Mouse (Mus musculus): ENCODE measurements around the gene Slc12a6.

Slc12a6 gene

DNA sequence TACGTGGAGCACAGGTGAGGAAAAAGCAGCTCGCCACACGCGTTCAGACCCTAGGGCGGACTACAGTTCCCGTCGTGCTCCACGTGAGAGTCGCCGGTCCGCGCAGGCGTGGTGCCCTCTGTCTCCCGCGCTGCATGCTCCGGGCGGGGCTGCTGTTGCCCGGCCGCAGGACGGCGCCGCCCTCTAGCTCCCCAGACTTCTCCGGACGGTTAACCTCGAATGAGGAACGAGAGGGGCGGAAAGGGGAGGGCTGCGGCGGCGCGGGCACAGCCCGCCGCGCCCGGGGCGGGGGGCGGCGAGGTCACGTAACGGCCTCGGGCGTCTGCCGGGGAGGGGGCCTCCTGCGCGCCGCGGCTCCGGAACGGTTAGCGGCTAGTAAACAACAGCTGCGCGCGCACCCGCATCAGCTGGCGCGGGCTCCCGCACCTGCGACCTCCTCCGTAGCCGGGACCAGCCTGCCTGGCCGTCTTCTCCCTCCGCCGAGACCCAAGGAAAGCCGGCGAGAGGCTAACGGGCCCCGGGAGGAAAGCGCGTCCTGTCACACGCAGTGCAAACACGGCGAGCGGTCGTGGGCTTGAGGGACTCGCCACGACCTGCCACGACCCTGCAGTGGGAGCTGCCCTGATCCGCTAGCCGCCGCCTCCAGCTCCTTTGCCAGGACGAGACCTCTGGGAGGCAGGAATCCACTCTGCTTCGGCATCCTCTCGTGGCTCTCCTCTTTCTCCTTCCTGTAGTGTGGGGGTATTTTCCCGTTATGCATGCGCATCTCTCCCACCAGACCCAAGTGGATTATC lies at the start of gene Slc12a6:
TSS of gene Slc12a6 (plus strand) at position 378 of the 794 bp plus-strand sequence.
- DNase-seq (ENCODE audit: low read depth, low spot score) = peak; percentile 90

DNA sequence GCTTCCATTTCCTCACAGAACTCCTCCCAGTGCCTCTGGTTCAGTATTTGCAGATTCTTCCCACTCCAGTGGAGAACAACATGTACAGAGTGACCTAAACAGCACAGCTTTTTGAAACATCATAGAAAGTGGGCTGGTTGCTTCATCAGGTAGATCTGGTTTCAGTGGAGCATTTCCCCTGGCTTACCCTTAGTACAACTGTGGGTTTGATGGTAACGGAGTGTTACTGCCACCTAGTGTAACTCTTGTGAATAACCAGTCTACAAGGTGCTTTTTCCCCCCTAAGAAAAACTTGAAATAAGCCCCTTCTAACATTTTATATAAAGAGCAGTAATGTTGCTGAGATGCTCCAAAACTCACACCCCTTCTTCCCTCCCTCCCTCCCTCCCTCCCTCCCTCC lies 49.6 kb upstream of the Slc12a6 start:
- peak; percentile 73 for DNase-seq (ENCODE audit: low read depth, low spot score)

DNA sequence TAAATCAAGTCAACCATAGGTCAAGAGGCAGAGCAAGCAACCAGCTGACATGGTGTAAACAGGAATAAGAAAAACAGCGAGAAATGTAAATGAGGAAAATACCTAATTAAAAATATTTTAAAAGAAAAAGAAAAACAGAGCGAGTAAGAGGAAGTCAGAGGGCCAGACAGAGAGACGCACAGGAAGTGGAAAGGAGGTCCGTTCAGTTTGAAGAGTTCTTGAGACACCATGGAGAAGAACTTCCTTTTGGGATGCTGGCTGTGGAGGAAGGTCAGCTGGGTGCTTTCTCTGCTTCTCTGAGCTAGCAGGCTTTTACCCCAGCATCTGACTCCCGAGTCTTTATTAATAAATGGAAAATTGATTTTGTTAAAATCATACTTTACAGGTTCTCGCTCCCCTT lies 48.0 kb upstream of the Slc12a6 start:
- no peak for DNase-seq (ENCODE audit: low read depth, low spot score)

DNA sequence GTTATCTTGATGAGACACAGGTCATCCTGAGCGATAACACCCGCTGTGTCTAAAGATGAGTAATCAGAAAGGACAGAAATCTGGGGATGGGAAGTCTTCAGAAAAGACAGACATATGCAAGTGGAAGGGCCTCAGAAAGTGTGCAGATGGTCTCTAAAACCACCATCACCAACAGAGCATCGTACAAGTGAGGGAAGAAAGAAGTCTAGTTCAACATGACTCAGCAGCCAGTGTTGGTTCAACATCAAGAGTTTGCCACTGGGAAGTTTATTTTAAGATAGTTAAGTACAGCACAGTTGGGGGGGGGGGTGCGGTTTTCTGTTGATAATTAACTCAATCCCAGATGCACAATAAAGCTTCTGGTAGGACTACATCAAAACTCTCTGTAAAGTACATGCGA lies 44.7 kb upstream of the Slc12a6 start:
- DNase-seq (ENCODE audit: low read depth, low spot score) = no peak

DNA sequence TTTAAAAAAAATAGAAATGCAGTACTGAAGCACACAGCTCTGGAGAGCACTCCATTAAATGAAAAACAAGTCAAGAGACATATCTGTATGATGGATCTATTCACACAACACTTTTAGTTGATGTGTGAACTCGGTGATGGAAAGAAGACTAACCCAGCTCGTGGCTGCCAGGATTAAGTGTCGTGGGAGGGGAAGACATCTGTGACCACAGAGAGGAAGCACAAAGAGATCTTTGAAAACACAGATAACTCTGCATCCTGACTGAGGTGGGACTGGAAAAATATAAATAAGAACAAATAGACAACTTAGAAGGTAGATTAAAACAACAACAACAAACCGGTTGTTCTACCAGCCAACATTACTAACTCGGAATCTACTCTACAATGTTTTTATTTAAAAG lies 43.0 kb upstream of the Slc12a6 start:
- no peak for DNase-seq (ENCODE audit: low read depth, low spot score)

DNA sequence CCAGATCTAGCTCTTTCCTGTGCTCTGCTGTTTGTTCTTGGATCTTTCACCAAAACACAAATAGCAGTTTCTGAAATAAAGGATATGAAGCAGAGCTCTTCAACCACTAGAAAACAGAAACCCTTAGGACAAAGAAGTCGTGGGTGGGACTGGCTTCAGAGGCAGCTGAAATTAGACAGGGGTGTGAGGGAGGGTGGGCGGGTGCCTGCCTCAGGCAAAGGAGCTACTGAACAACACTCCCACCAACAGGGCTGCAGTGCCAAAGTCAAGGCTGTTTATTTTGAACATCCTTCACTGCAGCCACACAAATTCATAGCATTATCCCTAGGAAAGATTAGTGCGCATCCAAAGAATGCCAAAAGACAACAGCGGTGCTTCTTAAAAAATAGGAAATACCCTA lies 41.3 kb upstream of the Slc12a6 start:
- DNase-seq (ENCODE audit: low read depth, low spot score) = no peak

DNA sequence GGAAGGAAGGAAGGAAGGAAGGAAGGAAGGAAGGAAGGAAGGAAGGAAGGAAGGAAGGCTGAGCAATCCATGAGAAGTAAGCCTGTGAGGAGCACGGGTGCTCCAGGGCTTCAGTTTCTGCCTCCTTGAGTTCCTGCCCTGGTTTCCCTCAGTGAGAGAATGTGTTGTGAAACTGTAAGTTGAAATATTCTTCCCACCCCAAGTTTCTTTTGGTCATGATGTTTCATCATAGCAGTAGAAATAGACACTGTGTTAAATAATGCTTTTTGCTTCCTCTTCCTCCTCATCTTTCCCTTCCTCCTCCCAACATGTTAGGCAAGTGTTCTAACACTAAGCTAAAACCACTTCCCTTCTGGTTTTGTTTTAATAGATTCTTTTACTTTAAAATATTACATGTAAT lies 33.0 kb upstream of the Slc12a6 start:
- no peak for DNase-seq (ENCODE audit: low read depth, low spot score)

DNA sequence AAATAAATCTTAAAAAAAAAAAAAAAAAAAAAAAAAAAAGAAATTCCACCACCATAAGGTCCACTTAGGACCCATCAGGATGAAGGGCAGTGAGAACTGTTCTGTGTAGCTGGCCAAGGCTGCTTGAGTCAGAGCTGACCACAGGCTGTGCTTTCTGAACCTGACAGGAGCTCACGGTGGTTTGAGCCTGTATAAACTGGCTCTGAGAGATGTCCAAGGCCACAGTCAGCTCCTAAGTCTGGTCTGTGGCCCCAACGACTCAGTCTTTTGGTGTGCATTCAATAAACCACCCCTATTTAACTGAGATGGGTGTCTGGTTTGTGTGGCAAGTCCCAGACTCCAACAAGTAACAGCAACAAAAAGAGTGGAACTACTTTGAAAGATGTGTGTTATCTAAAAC lies 29.0 kb upstream of the Slc12a6 start:
- DNase-seq (ENCODE audit: low read depth, low spot score) = peak; percentile 72

DNA sequence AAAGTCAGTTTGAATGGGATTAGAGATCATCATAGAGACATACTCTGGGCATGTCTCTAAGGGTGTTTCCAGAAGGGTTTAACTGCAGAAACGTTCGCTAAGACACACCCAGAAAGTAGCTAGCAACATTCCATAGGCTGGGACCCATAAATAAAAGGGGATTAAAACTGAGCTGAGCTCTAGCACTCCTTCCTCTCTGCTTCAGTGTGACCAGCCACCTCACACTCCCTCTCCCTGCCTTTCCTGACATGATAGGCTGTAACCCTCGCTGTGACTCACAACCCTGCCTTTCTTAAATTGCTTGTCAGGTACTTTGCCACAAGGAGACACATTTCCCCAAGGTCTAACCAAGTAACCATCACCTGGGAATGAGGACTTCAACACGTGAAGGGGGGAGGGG lies 27.6 kb upstream of the Slc12a6 start:
- DNase-seq (ENCODE audit: low read depth, low spot score) = peak; percentile 54

DNA sequence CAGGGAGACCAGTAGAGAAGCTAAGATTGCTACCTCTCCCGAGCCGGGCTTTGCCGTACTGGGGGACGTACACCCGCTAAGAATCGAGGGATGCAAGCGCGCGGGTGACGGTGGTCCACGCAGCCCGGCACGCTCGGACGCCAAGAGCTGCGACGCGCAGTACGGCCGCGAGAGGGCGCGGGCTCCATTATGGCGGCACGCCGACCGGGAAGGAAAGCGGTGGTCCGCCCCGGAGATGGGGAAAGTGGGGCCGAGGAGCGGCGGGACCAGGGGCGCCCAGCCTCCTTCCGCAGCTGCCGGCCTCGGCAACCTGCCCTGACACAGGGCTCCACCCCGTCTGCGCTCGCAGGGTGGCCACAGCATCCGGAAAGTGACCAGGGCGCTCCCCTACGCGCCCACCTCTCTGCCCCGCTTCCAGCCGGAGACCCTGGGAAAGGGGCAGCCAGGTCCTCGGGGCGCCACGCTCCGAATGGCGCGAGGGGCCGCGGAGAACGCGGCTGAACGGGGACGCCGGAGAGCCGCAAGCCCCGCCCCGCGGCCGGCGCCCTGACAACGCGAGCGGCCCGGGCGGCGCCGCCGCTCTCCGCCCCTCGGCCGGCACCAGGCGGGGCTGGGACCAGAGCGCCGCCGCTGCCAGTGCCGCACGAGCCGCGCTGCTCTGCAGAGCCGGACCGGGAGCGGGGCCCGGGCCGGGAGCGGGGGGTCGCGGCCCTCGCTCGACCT lies 26.3 kb upstream of the Slc12a6 start, which contains the start of gene Lpcat4:
TSS of gene Lpcat4 (plus strand) at position 257 of the 723 bp plus-strand sequence.
- peak; percentile 79 for DNase-seq (ENCODE audit: low read depth, low spot score)

DNA sequence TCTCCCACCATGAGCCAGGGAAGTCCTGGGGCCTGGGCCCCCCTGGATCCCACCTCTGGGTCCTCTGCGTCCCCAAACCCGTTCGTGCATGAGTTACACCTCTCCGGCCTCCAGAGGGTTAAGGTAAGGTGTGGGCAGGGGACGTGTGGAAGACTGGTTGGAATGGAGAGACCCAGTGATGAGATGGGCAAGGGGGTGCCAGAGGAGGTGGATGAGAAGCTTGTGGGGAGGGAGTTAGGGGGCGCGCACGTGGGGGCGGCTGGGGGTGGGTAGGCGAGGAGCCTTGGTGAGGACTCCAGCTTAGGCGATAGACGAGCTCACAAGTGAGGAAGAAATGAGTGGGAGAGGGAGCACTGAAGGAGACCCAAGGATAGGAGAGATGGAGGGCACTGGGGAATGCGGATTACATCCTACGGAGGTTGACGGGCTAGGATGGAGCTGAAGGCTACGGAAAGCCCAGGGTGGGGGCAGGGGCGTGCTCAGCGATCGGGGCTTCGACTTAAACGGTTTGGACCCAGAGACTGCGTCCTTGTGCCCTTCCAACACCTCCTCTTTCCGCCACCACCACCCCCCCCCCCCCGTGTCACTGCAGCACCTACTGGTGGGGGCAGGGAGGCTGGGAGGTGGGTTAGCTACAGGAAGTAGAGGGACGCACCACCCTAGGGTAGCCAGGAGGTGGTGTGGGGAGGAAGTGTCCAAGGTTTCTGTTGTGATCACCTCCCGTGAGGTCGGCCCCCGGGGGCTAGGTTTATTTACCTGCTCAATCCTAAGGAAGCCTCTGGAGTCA lies 25.5 kb upstream of the Slc12a6 start:
- DNase-seq (ENCODE audit: low read depth, low spot score) = peak; percentile 54

DNA sequence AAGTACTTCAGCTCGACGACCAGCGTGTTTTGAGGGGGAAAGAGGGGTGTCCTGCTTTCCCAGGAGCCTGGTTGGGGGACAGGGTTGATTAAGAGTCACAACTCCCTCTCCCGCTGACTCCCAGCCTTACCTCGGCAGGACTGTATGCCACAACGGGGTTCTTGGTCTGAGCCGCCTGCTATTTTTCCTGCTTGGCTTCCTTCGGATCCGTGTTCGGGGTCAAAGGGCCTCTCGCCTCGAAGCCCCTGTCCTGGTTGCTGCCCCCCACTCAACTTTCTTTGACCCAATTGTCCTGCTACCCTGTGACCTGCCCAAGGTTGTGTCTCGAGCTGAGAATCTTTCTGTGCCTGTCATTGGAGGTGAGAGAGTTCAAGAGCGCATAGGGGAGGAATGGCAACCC lies 23.8 kb upstream of the Slc12a6 start:
- DNase-seq (ENCODE audit: low read depth, low spot score) = no peak

DNA sequence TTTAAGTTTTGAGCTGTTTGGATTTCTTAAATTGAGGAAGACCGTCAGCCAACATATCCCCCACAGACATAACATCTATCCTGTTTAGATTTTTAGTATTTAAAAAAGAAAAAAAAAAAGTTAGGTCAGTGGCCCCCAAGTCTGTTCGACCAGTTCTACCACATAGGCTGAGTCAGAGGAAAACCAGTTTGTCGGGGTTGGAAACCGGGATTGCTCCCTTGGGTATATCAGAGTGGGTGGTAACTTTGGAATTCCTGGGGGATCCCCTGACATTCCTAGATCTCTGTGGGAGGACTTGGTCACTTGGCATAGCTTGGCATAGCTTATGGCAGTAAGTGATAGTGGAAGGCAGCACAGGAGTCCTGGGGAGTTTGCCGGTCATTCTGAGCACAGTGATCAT lies 20.3 kb upstream of the Slc12a6 start:
- DNase-seq (ENCODE audit: low read depth, low spot score) = peak; percentile 58

DNA sequence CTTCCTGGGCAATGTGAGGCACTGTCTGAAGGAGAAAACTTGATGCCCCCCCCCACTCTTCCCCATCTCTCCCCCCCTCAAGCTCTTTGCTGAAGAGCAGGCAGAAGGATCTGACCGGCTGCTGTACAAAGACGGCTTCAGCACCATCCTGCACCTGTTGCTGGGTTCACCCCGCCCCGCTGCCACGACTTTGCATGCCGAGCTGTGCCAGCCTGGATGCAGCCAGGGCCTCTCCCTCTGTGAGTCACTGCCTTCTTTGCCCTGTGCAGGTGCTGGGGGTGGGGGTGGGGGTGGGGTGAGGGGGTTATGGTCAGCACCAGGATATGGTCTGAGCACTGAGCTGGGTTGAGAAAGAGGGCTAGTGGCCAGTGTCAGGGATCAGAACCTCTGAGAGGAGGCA lies 19.4 kb upstream of the Slc12a6 start:
- no peak for DNase-seq (ENCODE audit: low read depth, low spot score)

DNA sequence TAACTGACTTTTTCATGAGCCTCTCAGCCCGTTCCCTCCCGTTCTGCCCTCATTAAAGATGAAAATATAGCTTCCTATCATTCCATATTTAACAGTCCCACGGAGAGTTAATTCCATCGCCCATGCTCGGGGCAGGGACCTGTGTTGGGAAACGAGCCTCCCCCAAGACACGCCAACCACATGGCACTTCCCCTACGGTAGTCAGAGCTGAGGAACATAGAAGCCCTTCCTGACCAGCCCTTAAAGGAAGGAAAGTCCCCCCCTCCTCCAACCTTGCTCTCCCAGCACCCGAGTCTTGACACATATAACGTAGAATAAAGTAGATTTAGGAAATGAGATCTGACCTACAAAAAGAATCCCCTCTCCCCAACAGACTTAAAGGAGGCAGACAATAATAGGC lies 18.3 kb upstream of the Slc12a6 start:
- no peak for DNase-seq (ENCODE audit: low read depth, low spot score)

DNA sequence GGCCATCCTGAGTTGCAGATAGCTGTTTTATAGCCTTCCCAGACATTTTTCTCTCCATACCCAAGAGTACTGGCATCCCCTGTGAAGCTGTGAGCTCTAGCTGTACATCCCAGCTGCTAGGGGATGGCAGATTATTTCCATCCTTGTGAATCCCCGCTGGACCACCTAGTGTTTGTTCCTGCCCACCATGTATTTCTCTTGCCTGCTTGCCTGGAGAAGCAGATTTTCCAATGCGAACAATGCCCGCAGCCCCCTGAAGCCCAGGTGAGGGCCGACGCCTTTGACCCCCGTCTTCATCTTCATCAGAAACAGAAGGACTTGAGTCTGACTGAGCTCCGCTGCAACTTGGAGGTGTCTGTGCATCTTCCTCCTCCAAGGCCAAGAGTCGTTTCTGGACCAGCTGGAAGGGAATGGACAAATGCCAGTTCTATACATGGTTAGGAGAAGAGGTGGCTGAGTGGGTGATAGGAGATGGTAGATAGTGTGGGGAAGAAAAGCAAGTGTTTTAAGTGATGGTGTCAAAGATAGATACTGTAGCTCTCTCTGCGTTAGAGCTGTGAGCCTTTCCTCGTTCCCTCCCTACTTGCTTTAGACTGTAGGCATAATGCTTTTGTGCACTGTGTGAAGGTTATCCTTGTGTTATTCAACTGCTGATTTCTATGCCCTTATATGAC lies 15.7 kb upstream of the Slc12a6 start:
- DNase-seq (ENCODE audit: low read depth, low spot score) = no peak

DNA sequence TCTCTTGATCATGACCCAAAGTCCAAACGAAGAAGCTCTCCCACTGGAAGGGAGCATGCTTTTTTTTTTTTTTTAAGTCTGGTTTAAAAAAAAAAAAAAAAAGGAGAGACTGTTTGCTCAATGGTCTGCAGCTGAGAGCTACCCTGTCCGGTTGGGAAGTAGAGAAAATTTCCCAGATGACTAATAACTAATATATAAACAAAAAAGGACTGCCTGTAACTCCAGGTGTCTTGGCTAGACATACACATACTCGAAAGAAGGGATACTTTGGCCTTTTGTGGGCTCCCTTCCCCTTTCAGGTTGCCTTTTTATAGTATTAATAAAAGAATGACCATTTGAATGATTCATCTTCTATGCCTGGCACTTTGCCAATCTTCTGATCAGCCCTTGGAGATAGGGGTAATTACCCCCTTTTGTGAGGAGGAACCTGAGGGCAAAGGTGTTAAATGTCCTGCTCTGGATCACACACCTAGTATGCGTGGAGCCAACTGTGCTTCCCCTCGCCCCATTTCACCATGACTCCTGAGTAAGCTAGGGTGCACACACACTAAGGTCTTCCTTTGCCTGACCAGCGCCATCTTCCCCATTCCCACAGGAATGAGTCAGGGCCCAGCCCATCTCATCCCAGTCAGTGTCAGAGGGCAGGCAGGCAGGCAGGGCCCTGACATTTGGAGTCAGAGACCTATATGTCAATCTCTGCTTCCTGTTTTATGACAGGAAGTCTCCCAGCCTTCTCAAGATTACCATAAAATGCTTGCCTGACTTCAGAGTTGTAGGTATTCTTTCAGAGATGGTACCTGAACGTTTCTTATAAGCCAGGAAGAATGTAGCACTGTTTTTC lies 10.7 kb upstream of the Slc12a6 start:
- peak; percentile 54 for DNase-seq (ENCODE audit: low read depth, low spot score)

DNA sequence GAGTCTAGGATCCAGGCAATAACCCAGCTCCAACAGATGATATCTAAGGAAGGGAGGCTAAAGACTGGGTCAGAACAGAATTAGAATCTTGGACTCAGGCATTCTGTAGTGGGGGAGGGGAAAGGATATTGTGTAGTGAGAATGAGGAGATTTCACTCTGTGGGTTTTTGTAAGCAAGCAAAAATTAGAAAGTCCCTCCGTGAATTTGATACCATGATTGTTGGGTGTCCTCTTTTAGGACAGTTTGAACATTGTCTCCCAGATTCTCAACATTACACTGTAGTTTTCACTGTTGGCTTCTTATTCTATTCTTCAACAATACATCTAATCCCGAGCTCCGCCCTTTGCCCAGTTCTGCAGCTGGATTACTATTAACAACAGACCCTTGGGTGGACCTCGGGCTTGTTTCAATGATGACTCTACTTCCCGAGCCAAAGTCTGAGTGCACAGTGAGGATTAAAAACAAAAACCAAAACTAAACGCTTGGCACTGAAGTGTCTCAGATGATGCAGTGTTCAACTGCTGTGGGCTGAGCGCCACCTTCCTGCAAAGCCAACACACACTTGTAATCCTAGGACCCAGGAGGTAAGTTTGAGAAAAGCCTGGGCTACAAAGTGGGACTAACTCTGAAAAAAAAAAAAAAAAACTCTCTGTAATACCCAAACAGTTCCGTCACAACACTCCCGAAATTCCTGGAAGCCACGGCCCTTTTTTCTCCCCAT lies 6.2 kb upstream of the Slc12a6 start, which contains the start of gene Nutm1:
TSS of gene Nutm1 (minus strand) at position 51 of the 722 bp plus-strand sequence.
- DNase-seq (ENCODE audit: low read depth, low spot score) = peak; percentile 32

DNA sequence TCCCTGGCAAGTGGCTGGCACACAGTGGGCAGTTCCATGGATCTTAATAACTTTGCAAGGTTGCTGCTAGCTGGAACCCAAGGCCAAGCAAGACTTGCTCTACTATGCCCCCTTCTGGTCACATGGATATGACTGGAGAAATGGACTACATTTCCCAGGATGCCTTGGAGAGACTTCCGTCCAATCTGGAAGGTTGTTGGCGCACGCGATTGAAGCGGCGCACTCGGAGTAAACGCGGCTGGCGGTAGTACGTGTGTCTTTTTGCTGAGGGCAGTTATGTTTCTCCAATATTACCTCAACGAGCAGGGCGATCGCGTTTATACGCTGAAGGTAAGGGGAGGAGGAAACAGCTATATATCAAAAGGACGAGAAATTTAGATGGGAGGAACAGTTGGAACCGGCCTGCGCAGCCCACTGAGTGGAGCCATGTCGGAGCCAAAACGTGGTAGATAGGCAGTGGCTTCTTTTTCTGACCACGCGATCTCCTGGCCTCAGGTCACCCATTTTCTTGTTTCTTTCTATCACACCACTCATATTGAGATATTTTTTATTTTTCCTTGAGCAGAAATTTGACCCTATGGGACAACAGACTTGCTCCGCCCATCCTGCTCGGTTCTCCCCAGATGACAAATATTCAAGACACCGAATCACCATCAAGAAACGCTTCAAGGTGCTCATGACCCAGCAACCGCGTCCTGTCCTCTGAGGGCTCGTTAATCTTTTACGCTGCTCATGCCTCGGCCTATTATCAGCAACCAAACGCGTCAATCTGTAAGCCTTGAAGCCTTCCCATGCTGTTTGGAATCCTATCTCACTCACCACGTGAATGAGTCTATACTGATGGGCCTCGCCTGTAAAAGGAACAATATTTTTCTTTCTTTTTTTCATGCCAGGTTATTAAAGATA lies 3.6 kb upstream of the Slc12a6 start, which contains the start of gene Nop10:
TSS of gene Nop10 (plus strand) at position 179 of the 906 bp plus-strand sequence.
- peak; percentile 96 for DNase-seq (ENCODE audit: low read depth, low spot score)
